Mouse (Mus musculus) adrenal gland, postnatal 36 days (tissue): ENCODE results near the gene Cacna2d4. TPM values are rescaled to one million over a fixed set of nuclear protein-coding genes. Genes with fewer than 3 reads are reported as not detected.

ENCODE experiments used
- DNase-seq, 2 experiments: peaks; one replicate each; pipeline ENCODE4 v3.0.0; 2021; ENCODE audit warnings: mixed read lengths in 1 of 2
- total RNA-seq, 2 experiments: library from RNA; stranded (reverse); gene quantifications; 2 replicates each; pipeline ENCODE4 v1.2.3; 2021

Cacna2d4 gene
- total RNA-seq, 2 experiments from 2014 or later, result not detected

DNA sequence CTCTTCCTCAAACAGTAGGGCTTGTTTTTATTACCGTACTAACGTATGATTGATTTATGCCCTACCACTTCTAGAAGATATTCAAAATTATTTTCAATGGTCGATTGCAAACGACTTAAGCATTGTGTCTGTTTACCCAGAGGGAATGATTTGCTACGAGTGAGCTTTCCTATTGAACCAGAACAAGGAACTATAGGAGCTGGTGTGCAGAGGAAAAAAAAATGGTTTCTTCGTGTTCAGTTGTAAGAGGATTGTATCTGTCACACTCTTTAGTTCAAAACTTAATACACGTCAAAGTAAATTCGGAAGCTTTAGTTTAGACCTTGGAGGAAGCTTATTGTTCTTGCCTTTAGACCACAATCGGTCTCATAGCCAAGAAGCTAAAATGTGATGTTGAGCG, 152.8 kb downstream of the Cacna2d4 start:
- no peak for DNase-seq

DNA sequence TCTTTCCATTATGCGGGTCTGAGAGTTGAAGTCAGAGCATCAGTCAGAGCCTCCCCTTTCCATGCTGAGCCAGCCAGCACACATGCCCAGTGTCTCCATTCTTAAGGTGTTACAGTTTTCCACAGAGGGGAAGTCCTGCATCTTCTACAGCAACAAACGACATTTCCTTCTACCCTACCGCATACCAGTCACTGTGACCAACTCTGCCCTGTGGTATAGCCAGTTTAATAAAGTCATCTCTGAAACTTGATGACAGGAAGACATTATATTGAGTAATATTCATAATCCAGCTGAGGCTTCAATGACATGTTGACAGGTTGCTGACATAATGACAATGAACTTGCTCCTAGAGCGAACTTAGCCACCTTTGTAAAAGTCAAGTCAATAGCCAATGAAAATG, 154.4 kb downstream of the Cacna2d4 start:
- DNase-seq, result no peak

DNA sequence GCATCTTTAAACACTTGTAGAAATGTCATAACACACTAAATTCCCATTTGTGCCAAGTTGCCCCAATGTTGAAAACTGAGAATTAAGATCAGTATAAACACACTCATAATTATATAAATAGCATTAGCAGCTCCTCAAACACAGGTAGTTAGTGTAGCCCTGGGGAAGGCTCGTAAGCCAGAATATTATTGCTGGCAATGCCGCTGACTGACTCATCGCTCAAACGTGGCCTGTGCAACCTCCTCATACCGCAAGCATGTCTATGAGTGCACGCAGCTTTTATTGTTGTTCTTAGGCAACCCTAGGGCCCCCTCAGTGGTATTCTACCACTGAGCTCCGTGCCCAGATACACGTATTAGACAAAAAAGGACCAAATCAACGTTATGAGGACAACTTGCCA, 156.5 kb downstream of the Cacna2d4 start:
- DNase-seq, result peak; percentile 67 to 72

DNA sequence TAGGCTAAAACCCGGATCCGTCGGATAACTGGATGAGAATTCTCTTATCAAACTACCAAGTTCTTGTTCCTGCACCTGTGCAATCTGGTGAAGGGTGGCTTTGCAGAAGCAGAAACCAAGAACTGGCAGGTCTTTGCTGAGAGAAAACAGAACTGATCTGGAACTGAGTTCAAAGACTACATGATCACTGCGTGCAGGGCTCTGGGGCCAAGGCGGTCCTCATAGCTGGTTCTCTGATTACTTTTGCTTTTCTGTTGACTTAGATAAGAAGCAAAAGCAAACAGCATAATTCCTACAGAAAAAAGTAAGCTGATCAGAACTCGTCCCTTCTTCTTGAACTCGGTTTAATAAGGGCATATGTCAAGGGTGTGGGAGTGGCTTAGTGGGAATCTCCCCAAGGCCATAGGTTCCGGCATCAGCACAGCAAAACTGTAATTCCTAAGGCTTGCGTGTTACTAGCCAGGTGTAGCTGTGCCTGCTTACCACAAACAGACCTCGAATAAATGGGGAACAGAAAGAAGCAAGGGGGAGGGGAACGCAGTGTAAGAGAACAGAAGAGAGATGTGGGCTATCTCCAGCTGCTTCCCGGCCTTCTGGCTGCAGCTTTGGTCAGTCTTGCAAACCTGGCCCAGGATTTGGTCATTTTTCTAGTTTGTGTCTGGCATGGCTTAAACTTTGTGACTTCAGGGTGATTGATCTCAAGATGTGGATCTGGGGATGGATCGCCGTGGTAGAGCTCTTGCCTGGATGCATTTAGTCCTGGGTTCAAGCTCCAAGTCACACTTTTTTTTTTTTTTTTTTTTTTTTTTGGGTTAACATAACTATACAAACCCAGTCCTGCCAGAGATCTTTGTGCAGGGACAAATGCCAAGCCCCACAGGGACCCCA, 159.3 kb downstream of the Cacna2d4 start:
- no peak for DNase-seq

DNA sequence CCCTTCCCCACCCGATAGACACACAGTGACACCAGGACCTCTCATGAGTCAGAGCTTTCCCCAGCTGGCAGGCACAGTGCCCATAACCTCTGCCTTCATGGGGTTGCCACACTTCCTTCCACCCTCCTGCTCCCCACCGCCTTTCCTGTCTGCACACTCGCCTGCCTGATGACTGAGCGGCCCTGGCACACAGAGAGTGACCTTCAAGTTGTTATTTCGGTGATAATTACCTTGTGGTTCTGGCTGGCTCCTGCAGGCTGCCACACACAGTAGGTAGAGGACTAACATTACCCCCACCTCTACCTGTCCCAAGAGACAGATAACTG, 159.9 kb downstream of the Cacna2d4 start:
- DNase-seq, result peak; percentile 89 to 93

DNA sequence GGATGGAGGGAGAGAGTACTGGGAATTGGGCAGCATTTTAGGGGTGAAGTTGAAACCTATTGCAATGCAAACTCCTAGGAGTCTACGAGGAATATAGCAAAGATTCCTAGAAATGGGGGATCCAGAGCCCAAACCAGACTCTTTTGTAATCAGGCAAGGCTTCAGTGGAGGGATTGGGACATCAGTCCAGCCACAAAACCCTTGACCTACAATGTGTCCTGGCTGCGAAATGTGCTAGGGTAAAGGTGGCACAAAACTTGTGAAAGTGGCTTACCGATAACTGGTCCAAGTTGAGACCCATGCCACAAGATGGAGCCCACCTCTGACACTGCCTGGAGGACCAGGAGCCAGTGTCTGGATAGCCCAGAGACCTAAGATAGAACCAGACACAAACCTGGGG, 163.0 kb downstream of the Cacna2d4 start:
- DNase-seq, result no peak

DNA sequence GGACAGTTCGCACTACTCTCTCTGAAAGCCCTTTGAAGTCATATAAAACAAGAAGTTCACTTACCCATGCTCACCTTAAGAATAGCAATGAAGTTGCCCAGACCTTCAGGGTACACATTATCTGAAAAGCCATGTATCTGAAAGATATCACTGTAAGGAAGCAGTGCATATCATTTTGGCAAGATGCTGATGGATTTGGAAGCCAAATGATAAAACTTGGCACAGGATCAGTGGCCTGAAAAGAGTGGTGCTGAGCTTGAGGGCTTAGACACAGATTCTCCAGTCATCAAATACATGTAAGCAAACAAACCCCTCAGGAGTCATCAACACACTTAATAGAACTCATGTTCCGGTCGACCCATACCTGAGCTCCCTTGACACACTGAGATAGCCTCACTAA, 164.3 kb downstream of the Cacna2d4 start:
- no peak for DNase-seq

DNA sequence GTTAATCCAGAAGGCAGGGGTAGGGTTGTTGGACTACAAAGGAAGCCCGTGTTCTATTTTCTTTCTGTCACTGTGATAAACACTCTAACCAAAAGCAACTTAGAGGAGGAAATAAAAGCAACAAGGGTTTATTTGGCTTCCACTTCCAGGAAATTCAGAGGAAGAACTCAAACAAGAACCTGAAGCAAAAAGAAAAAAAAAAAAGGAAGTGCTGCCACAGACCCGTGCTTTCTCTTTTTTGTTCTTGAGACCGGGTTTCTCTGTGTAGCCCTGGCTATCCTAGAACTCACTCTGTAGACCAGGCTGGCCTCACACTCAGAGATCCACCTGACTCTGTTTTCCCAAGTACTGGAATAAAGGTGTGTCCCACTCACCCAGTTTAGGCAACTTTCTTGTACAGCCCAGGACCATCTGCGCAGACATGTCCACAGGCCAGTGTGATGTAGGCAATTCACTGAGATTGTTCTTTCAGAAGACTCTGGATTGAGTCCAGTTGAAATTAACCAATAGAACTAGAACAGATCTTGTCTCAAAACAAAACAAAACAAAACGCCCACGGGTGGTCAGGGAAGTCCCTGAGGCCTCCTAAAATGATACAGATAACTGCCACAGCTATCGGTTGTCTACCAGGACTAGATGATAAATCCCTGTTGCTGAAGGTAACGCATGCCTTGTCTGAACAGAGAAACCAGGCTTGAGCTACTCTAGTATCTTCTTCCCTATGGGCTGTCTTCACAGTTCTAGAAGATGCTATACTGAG, 165.4 kb downstream of the Cacna2d4 start:
- no peak for DNase-seq

Other genes starting within 250 kb of the Cacna2d4 start
- gene Dcp1b, start 61.3 kb upstream of the Cacna2d4 start, total RNA-seq, result 10 to 100 TPM; 12.1 to 13.4 TPM
- gene Cacna1c, start 40.1 kb upstream of the Cacna2d4 start, total RNA-seq, result 100 to 1,000 TPM in 1 of 2 experiments, 10 to 100 TPM in 1; 85.2 to 128 TPM
- gene Lrtm2, start 94.2 kb downstream of the Cacna2d4 start, total RNA-seq, result under 1 TPM in 1 of 2 experiments, not detected in 1; 0.30 TPM
- gene Adipor2, start 181.2 kb downstream of the Cacna2d4 start, total RNA-seq, result 100 to 1,000 TPM; 200 to 209 TPM
- 10 to 100 TPM; 31.9 to 36.0 TPM for gene Fbxl14, start 243.1 kb downstream of the Cacna2d4 start, total RNA-seq